Mouse (Mus musculus): ENCODE measurements around the gene Rdh16f2. TPM values are rescaled to one million over a fixed set of nuclear protein-coding genes. Genes with fewer than 3 reads are reported as not detected.
"Not testable (repeated sequence)": the region's sequence is repeated elsewhere in the genome, so short reads cannot be mapped to it uniquely, and the experiment has no call there.

Rdh16f2 gene
- polyA plus RNA-seq, 1 experiment from 2014 or later, result not detected

DNA sequence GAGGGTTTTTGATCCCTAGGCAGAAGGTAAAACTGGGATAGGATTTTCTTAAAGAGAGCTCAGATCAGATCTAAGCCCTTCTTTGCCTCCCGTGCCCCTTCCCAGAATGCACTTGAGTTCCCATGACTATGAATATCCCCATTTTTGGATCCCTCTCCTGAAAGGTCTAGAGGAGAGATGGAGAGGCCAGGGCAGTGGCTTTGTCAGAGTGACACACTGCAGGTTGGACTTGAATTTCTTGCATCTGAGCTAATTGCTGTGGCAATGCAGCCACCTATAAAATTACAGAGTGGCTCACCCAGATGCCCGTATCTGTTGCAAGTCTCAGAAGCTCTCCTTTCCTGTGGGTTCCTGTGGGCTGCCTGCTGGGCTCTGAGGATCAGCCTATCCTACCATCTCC, 31.9 kb downstream of the Rdh16f2 start, which contains the start of gene Sdr9c7:
TSS of gene Sdr9c7 (plus strand) at position 301 of the 400 bp plus-strand sequence.
- Histone ChIP-seq H3K9ac (replicated peaks; ENCODE audit: low read length) (no peak within 1 kb of the TSS), H3K36me3 (ENCODE audit: control insufficient read depth, insufficient read depth, low read length) (no peaks in the 10 kb centered on the region), H3K4me2 (ENCODE audit: low read length) (no peak within 1 kb of the TSS), H3K9me3 (ENCODE audit: control insufficient read depth, low read length) (no peaks in the 10 kb centered on the region), H3K27me3 (ENCODE audit: control insufficient read depth, insufficient read depth, low read length) (no peaks in the 10 kb centered on the region), H3K27ac (replicated peaks; ENCODE audit: low read depth, low read length) (no peak within 1 kb of the TSS), H3K4me3 (replicated peaks; ENCODE audit: low read depth, low read length) (no peak within 1 kb of the TSS), H3K4me1 (ENCODE audit: control insufficient read depth, insufficient read depth, low read length) (no peaks in the 10 kb centered on the region)
- DNase-seq (no peak), ATAC-seq (ENCODE audit: low FRiP score, low TSS enrichment) (no peak)
- 91% methylated on average over 2 of the region's 2 CpGs for WGBS

DNA sequence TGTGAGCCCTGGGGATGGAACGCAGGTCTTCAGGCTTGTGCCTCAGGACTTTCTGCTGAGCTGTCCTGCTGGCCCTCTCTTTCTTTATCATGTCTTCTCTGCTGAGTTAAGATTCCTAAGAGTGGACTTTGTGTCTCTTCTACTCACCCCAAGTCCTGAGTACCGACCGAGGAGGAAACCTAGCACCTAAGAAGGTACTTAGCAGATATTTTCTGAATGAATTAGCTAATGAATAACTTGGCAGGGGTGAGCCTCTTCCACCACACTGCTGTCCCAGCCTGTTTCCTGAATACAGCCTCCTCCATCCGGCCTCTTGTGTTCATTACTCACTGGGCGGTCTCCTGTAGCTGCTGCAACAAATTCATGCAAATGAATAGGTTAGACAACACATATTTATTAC, 33.5 kb downstream of the Rdh16f2 start:
- H3K4me1 ChIP-seq (ENCODE audit: control insufficient read depth, insufficient read depth, low read length), result no peaks in the 10 kb centered on the region
- DNase-seq (no peak), ATAC-seq (ENCODE audit: low FRiP score, low TSS enrichment) (no peak)
- H3K36me3 ChIP-seq (ENCODE audit: control insufficient read depth, insufficient read depth, low read length), result no peaks in the 10 kb centered on the region
- H3K9me3 ChIP-seq (ENCODE audit: control insufficient read depth, low read length), result no peaks in the 10 kb centered on the region
- H3K27me3 ChIP-seq (ENCODE audit: control insufficient read depth, insufficient read depth, low read length), result no peaks in the 10 kb centered on the region
- no peak overlapping the region for H3K4me3 ChIP-seq (replicated peaks; ENCODE audit: low read depth, low read length)
- WGBS, result 75% methylated on average over 5 of the region's 5 CpGs
- H3K4me2 ChIP-seq (ENCODE audit: low read length), result no peak overlapping the region
- no peak overlapping the region for H3K27ac ChIP-seq (replicated peaks; ENCODE audit: low read depth, low read length)
- no peak overlapping the region for H3K9ac ChIP-seq (replicated peaks; ENCODE audit: low read length)

DNA sequence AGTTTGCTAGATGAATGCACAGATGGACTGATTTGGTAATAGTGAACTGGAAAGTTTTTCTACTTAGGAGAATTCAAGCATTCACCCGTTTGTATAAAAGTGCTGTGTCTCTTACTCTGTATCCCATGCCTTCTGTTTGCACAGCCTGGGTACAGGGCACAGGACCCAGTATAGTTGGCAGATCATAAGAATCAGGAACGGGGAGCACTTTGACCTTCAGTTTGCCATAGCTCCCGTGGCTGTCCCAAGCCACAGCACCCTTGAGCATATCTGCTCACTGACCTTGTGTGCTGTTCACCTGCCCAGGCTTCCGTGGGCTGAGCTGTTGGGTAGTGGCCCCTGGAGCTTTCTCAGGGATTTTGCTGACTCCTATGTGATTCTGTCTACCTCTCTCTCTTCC, 35.5 kb downstream of the Rdh16f2 start:
- Histone ChIP-seq H3K9me3 (ENCODE audit: control insufficient read depth, low read length) (no peaks in the 10 kb centered on the region), H3K4me2 (ENCODE audit: low read length) (no peak overlapping the region), H3K4me1 (ENCODE audit: control insufficient read depth, insufficient read depth, low read length) (no peaks in the 10 kb centered on the region), H3K4me3 (replicated peaks; ENCODE audit: low read depth, low read length) (no peak overlapping the region), H3K27me3 (ENCODE audit: control insufficient read depth, insufficient read depth, low read length) (no peaks in the 10 kb centered on the region), H3K9ac (replicated peaks; ENCODE audit: low read length) (no peak overlapping the region), H3K36me3 (ENCODE audit: control insufficient read depth, insufficient read depth, low read length) (no peaks in the 10 kb centered on the region), H3K27ac (replicated peaks; ENCODE audit: low read depth, low read length) (no peak overlapping the region)
- DNase-seq (no peak), ATAC-seq (ENCODE audit: low FRiP score, low TSS enrichment) (no peak)
- WGBS, result 83% methylated on average over 4 of the region's 4 CpGs

DNA sequence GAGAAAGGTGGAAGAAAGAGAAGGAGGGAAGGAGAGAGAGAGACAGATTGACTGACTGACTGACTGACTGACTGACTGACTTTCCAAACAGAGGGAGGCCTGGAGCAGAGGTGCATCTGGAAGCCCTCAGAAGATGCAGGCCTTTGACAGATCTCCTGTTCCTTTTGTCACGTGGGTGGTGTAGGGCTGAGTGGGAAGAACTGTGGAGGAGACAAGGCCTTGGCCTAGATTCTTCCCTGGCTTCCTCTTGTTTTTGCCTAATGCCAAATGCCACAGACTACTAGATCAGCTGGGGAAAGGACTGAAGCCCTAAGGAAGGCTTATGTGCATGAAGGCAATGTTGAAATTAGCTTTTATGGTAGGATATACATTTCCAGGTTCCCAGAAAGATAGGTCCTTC, 36.8 kb downstream of the Rdh16f2 start:
- WGBS, result 66% methylated on average over 1 of the region's 1 CpGs
- Histone ChIP-seq H3K27ac (replicated peaks; ENCODE audit: low read depth, low read length) (no peak overlapping the region), H3K4me2 (ENCODE audit: low read length) (no peak overlapping the region), H3K27me3 (ENCODE audit: control insufficient read depth, insufficient read depth, low read length) (no peaks in the 10 kb centered on the region), H3K4me3 (replicated peaks; ENCODE audit: low read depth, low read length) (no peak overlapping the region), H3K9me3 (ENCODE audit: control insufficient read depth, low read length) (no peaks in the 10 kb centered on the region), H3K4me1 (ENCODE audit: control insufficient read depth, insufficient read depth, low read length) (no peaks in the 10 kb centered on the region), H3K36me3 (ENCODE audit: control insufficient read depth, insufficient read depth, low read length) (no peaks in the 10 kb centered on the region), H3K9ac (replicated peaks; ENCODE audit: low read length) (no peak overlapping the region)
- DNase-seq, result no peak
- no peak for ATAC-seq (ENCODE audit: low FRiP score, low TSS enrichment)

DNA sequence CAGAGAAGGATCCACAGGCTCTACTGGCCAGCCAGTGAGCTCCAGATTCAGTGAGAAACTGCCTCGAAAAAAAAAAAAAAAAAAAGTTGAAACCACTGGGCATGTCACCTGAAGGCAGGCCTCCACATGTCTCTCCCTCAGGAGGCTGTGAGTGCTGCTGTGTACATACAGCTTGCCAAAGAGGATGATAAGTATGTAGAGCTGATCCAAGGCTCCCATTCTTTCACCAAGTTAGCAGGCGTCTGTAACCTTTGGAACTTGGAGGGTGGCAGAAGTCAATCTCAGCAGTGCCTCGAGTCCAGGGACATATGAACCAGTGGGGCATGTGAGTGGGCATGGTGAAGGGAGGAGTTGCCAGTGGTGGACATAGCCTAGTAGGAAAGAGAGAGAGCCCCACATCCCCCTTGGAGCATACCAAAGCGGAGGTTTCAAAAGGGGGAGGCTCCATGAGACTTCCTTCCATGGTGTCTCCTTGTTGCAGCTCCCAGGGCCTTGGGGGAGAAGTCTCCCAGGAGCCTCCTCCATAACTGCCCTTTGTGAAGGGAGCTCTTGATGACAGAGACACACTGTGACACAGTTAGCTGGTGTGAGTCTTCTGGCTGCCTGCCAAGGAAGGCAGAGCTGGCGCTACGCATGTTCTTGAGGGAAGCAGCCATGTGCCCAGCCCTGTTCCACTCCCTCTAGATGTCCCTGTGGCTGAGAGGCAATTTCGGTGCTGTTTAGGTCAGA, 38.6 kb downstream of the Rdh16f2 start:
- no peaks in the 10 kb centered on the region for H3K27me3 ChIP-seq (ENCODE audit: control insufficient read depth, insufficient read depth, low read length)
- H3K4me1 ChIP-seq (ENCODE audit: control insufficient read depth, insufficient read depth, low read length), result no peaks in the 10 kb centered on the region
- H3K9me3 ChIP-seq (ENCODE audit: control insufficient read depth, low read length), result no peaks in the 10 kb centered on the region
- DNase-seq (peak; percentile 53), ATAC-seq (ENCODE audit: low FRiP score, low TSS enrichment) (no peak)
- no peak overlapping the region for H3K27ac ChIP-seq (replicated peaks; ENCODE audit: low read depth, low read length)
- H3K9ac ChIP-seq (replicated peaks; ENCODE audit: low read length), result no peak overlapping the region
- no peak overlapping the region for H3K4me2 ChIP-seq (ENCODE audit: low read length)
- WGBS, result 74% methylated on average over 7 of the region's 7 CpGs
- H3K4me3 ChIP-seq (replicated peaks; ENCODE audit: low read depth, low read length), result no peak overlapping the region
- no peaks in the 10 kb centered on the region for H3K36me3 ChIP-seq (ENCODE audit: control insufficient read depth, insufficient read depth, low read length)

DNA sequence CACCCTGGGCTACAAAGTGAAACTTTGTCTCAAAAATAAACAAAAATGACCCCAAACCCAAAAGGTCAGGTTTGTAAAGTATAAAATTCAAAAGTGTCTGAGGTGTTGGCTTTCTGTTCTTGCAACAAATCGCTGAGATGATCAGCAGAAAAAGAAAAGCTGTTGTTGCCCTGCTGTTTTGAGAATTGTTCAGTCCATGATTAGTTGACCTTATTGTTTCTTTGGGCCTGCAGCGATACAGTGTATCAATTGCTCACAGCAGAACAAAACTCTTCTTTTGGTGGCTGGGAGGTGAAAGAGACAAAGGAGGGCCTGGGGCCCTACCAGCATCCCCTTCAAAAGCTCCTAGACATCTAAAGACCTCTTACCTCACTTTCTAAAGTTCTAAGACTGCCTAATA, 39.9 kb downstream of the Rdh16f2 start:
- H3K9me3 ChIP-seq (ENCODE audit: control insufficient read depth, low read length), result no peaks in the 10 kb centered on the region
- no peaks in the 10 kb centered on the region for H3K27me3 ChIP-seq (ENCODE audit: control insufficient read depth, insufficient read depth, low read length)
- H3K27ac ChIP-seq (replicated peaks; ENCODE audit: low read depth, low read length), result no peak overlapping the region
- no peak for ATAC-seq (ENCODE audit: low FRiP score, low TSS enrichment)
- no peaks in the 10 kb centered on the region for H3K4me1 ChIP-seq (ENCODE audit: control insufficient read depth, insufficient read depth, low read length)
- DNase-seq, result no peak
- no peak overlapping the region for H3K9ac ChIP-seq (replicated peaks; ENCODE audit: low read length)
- no peak overlapping the region for H3K4me2 ChIP-seq (ENCODE audit: low read length)
- no peak overlapping the region for H3K4me3 ChIP-seq (replicated peaks; ENCODE audit: low read depth, low read length)
- H3K36me3 ChIP-seq (ENCODE audit: control insufficient read depth, insufficient read depth, low read length), result no peaks in the 10 kb centered on the region
- WGBS, result 59% methylated on average over 2 of the region's 2 CpGs

DNA sequence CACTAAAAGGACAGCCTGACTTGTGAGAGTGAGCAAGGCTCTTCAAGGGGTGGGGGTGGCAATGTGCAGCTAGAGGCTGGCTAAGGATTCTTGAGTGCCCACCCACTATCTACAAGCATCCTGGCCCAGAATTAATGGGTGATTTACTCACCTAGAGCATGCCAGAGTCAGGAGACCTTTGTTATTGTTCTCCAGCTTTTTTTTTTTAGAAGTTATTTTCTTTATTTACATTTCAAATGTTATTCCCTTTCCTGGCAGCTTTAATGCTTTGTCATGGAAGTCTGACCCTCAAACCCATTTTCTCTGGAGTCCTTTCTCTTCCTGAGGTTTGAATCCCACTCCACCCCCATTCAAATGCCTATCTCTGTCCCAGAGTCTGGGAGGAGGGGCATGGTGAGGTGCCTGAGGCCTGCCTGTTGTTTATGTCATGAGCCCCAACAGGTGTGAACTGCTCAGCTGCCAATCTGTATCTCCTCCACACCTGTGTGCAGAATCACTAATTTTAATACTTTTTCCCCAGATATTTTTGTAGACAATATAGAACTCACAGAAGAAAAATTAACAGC, 41.2 kb downstream of the Rdh16f2 start:
- DNase-seq (no peak), ATAC-seq (ENCODE audit: low FRiP score, low TSS enrichment) (no peak)
- H3K27me3 ChIP-seq (ENCODE audit: control insufficient read depth, insufficient read depth, low read length), result no peaks in the 10 kb centered on the region
- no peak overlapping the region for H3K9ac ChIP-seq (replicated peaks; ENCODE audit: low read length)
- H3K4me2 ChIP-seq (ENCODE audit: low read length), result no peak overlapping the region
- no peak overlapping the region for H3K27ac ChIP-seq (replicated peaks; ENCODE audit: low read depth, low read length)
- H3K36me3 ChIP-seq (ENCODE audit: control insufficient read depth, insufficient read depth, low read length), result no peaks in the 10 kb centered on the region
- no peak overlapping the region for H3K4me3 ChIP-seq (replicated peaks; ENCODE audit: low read depth, low read length)
- H3K4me1 ChIP-seq (ENCODE audit: control insufficient read depth, insufficient read depth, low read length), result no peaks in the 10 kb centered on the region
- no peaks in the 10 kb centered on the region for H3K9me3 ChIP-seq (ENCODE audit: control insufficient read depth, low read length)

DNA sequence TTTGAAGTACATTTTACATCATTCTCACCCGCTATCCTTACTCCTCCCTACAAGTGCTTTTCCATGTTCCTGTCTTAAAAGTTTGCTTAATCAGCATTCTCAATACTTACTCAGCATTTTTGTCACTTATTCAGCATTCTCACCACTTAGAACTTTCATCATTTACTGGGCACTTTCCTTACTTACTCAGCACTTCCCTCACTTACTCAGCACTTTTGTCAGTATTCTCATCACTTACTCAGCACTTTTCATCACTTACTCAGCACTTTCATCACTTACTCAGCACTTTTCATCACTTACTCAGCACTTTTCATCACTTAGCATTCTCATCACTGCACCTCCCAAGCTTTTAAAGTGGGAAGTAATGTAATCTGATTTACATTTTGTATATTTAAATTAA, 49.3 kb downstream of the Rdh16f2 start:
- no peaks in the 10 kb centered on the region for H3K27me3 ChIP-seq (ENCODE audit: control insufficient read depth, insufficient read depth, low read length)
- no peaks in the 10 kb centered on the region for H3K36me3 ChIP-seq (ENCODE audit: control insufficient read depth, insufficient read depth, low read length)
- no peaks in the 10 kb centered on the region for H3K9me3 ChIP-seq (ENCODE audit: control insufficient read depth, low read length)
- no peak overlapping the region for H3K4me2 ChIP-seq (ENCODE audit: low read length)
- no peak overlapping the region for H3K9ac ChIP-seq (replicated peaks; ENCODE audit: low read length)
- no peak overlapping the region for H3K4me3 ChIP-seq (replicated peaks; ENCODE audit: low read depth, low read length)
- no peak for DNase-seq
- no peak for ATAC-seq (ENCODE audit: low FRiP score, low TSS enrichment)
- WGBS, result 88% methylated on average over 1 of the region's 1 CpGs
- no peak overlapping the region for H3K27ac ChIP-seq (replicated peaks; ENCODE audit: low read depth, low read length)
- H3K4me1 ChIP-seq (ENCODE audit: control insufficient read depth, insufficient read depth, low read length), result no peaks in the 10 kb centered on the region

DNA sequence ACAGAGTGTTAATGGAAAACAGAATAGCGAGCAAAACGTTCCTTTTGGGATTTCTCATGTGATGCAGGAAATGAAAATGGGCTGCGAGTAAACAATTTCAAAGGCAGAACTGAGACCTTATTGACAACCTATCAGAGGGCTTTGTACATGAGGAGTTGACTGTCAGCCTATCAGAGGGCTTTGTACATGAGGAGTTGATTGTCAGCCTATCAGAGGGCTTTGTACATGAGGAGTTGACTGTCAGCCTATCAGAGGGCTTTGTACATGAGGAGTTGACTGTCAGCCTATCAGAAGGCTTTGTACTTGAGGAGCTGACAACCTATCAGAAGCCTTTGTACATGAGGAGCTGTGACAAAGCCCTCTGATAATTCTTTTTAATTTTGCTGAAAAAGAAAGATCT, 50.9 kb downstream of the Rdh16f2 start:
- not testable (repeated sequence) for H3K4me3 ChIP-seq (replicated peaks; ENCODE audit: low read depth, low read length); H3K9me3 ChIP-seq (ENCODE audit: control insufficient read depth, low read length); H3K36me3 ChIP-seq (ENCODE audit: control insufficient read depth, insufficient read depth, low read length); H3K27ac ChIP-seq (replicated peaks; ENCODE audit: low read depth, low read length); H3K4me1 ChIP-seq (ENCODE audit: control insufficient read depth, insufficient read depth, low read length); H3K9ac ChIP-seq (replicated peaks; ENCODE audit: low read length); H3K27me3 ChIP-seq (ENCODE audit: control insufficient read depth, insufficient read depth, low read length); DNase-seq; ATAC-seq (ENCODE audit: low FRiP score, low TSS enrichment); H3K4me2 ChIP-seq (ENCODE audit: low read length)
- WGBS, result 91% methylated on average over 3 of the region's 3 CpGs

Measured in midbrain, embryonic 14.5 days (tissue).